Mouse (Mus musculus) ES-E14 (cell line): Measurements from ENCODE around the gene Fam3c. TPM values are rescaled to one million over a fixed set of nuclear protein-coding genes. Genes with fewer than 3 reads are reported as not detected.

Source experiments
- DNase-seq: peaks from one replicate; pipeline ENCODE4 v3.0.0-alpha.2; 2013; ENCODE audit warnings: low read depth, low spot score
- H3K27ac ChIP-seq: 2 replicates; pipeline ENCODE4 v1.5.1; 2012; ENCODE audit warnings: low read depth, mild to moderate bottlenecking, low read length, moderate library complexity, mixed read lengths; ENCODE audit not compliant: poor library complexity, insufficient read depth, severe bottlenecking
- H3K36me3 ChIP-seq: 2 replicates; pipeline ENCODE4 v1.6.1; 2012; ENCODE audit warnings: mild to moderate bottlenecking, low read length, moderate library complexity, mixed read lengths; ENCODE audit not compliant: control insufficient read depth, poor library complexity, insufficient read depth, severe bottlenecking
- H3K4me1 ChIP-seq, 2 experiments: fragments of 150-350 bp in 1 of 2; sonication (generic) in 1 of 2; 2 replicates each; pipeline ENCODE4 v1.6.1; 2012; ENCODE audit warnings: low read length in 2 of 2, mild to moderate bottlenecking in 1 of 2, mixed read lengths in 1 of 2; ENCODE audit not compliant: control insufficient read depth in 2 of 2, insufficient read depth in 2 of 2, poor library complexity in 1 of 2
- H3K4me3 ChIP-seq, 2 experiments: fragments of 150-350 bp in 1 of 2; sonication (generic) in 1 of 2; 2 replicates each; pipeline ENCODE4 v1.5.1; 2012; ENCODE audit warnings: low read length in 2 of 2, low read depth in 1 of 2, mild to moderate bottlenecking in 1 of 2, mixed read lengths in 1 of 2; ENCODE audit not compliant: insufficient read depth in 1 of 2, poor library complexity in 1 of 2, severe bottlenecking in 1 of 2
- H3K9ac ChIP-seq: 2 replicates; pipeline ENCODE4 v1.6.1; 2012; ENCODE audit warnings: low read depth, mild to moderate bottlenecking, low read length, mixed read lengths; ENCODE audit not compliant: poor library complexity, insufficient read depth, severe bottlenecking
- H3K9me3 ChIP-seq: fragments of 150-350 bp; sonication (generic); 2 replicates; pipeline ENCODE4 v1.6.1; 2012; ENCODE audit warnings: low read depth, mild to moderate bottlenecking, low read length; ENCODE audit not compliant: control insufficient read depth, insufficient read depth
- CHD2 ChIP-seq: IDR thresholded peaks from 2 replicates; pipeline ENCODE4 v1.6.1; 2014; ENCODE audit warnings: mild to moderate bottlenecking, low read depth, low read length, inconsistent platforms
- HCFC1 ChIP-seq: IDR thresholded peaks from 2 replicates; pipeline ENCODE4 v1.6.1; 2012; ENCODE audit warnings: low read length, inconsistent platforms, borderline replicate concordance; ENCODE audit not compliant: insufficient read depth
- MAFK ChIP-seq: IDR thresholded peaks from 2 replicates; pipeline ENCODE4 v1.6.1; 2014; ENCODE audit warnings: mild to moderate bottlenecking, low read depth, low read length, inconsistent platforms; ENCODE audit not compliant: insufficient read depth
- ZC3H11A ChIP-seq: IDR thresholded peaks from 2 replicates; pipeline ENCODE4 v1.6.1; 2012; ENCODE audit warnings: low read depth, mild to moderate bottlenecking, inconsistent platforms, low read length, borderline replicate concordance
- ZNF384 ChIP-seq: IDR thresholded peaks from 2 replicates; pipeline ENCODE4 v1.6.1; 2012; ENCODE audit warnings: low read depth, low read length, inconsistent platforms
- in situ Hi-C, 2 experiments: fragments of 600-800 bp; cut with MboI; formaldehyde crosslinking; loops; one replicate each; pipeline ENCODE4 v1.15.1; 2025; ENCODE audit warnings: low sequenced_read_pairs in 2 of 2, inconsistent platforms in 1 of 2; ENCODE audit not compliant: unreplicated experiment in 2 of 2
- total RNA-seq: library from RNA; depleted of rRNA; stranded (reverse); fragments of 300-350 nt; gene quantifications from 2 replicates; pipeline ENCODE4 v1.2.3, GENCODE M21; 2012

Fam3c gene
- total RNA-seq, 1 experiment = 68.2 TPM

GRCm38 (mm10) chr6:22339763-22340542, 16.1 kb downstream of the Fam3c start:
- DNase-seq = no peak
- TF ChIP-seq ZNF384 (no peak), CHD2 (no peak), ZC3H11A (no peak), HCFC1 (no peak), MAFK (no peak)
- Histone ChIP-seq H3K27ac (no peak overlapping the region), H3K9me3 (no peaks in the 10 kb centered on the region), H3K4me3 (no peak overlapping the region), H3K4me1 (peaks cover 0 to 7% of the 10 kb centered on the region in 2 experiments; a peak in 2 of 4 replicates), H3K9ac (no peak overlapping the region), H3K36me3 (peaks cover 7% of the 10 kb centered on the region; the same call in 1 of the 2 replicates)
- in situ Hi-C loops = no loop called here

GRCm38 (mm10) chr6:22332548-22332947, 23.5 kb downstream of the Fam3c start:
- TF ChIP-seq HCFC1 = no peak
- no peak for TF ChIP-seq ZC3H11A
- no peak for TF ChIP-seq ZNF384
- no peak for TF ChIP-seq MAFK
- no peak for TF ChIP-seq CHD2
- H3K9me3 ChIP-seq = no peaks in the 10 kb centered on the region
- no peak overlapping the region for H3K9ac ChIP-seq
- no peak overlapping the region for H3K4me3 ChIP-seq
- H3K36me3 ChIP-seq = peaks cover 8% of the 10 kb centered on the region
- DNase-seq = no peak
- in situ Hi-C loops = no loop called here
- no peak overlapping the region for H3K27ac ChIP-seq
- peaks cover 0 to 4% of the 10 kb centered on the region in 2 experiments; a peak in 1 of 4 replicates for H3K4me1 ChIP-seq

DNA sequence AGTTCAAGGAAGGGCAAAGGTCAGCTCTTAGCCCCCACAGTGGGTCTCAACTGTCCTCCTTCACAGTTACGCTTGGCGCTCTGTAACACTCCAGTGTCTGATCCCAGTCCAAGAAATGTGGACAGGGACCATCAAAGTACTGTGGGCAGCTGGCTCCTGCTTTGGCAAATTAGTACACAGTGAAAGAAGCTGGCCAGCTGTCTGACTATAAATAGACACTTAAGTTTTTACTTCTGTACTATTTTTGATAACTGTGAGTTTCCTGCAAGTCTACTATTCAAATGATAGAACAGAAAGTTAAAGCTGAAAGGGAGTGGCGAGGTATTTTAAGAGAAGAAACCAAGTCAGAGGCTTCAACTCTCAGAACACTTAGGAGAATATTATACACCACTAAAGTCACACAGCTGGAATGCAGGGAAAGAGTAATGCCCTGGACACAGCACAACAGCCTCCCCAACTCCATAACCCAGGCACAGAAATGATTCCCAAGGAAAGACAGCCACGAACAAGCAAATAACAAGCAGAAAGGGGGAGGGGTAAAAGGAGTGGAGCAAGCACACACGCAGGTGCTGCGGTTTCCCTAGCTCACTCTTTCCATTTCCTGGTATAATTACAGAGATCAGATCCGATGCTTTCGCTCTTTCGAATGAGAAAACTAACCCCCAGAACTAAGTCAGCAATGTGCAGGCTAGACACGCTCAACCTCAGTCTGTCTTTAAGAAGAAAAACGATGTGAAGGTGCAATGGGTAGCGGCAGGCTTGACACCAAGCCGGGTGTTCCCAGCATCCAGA, 25.7 kb downstream of the Fam3c start:
- Histone ChIP-seq H3K4me3 (no peak overlapping the region), H3K4me1 (peaks cover 0 to 4% of the 10 kb centered on the region in 2 experiments; a peak in 1 of 4 replicates), H3K9me3 (no peaks in the 10 kb centered on the region), H3K36me3 (peaks cover 8% of the 10 kb centered on the region), H3K9ac (no peak overlapping the region), H3K27ac (no peak overlapping the region)
- in situ Hi-C loops = no loop called here
- no peak for DNase-seq
- TF ChIP-seq CHD2 (no peak), ZNF384 (no peak), HCFC1 (no peak)

DNA sequence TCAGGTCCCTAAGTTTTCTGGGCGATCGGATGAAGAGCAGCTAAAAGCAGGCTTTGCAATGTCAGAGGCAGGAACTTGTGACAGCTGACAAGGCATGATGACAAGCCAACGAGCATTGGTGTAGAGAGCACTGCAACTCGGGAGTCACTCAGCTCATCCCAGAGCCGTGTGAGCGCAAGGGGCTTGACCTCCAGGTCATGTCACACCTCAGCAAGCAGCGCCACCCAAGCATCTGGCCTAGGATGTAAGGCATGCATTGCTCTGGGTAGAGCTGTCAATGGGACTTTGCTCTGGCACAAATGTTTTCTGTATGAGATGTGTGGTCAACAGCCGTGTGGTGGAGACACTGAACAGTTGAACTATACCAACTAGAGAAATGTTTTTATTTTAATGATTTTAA, 28.1 kb downstream of the Fam3c start:
- Histone ChIP-seq H3K36me3 (peaks cover 9% of the 10 kb centered on the region), H3K9me3 (no peaks in the 10 kb centered on the region), H3K27ac (no peak overlapping the region), H3K4me3 (no peak overlapping the region), H3K4me1 (peaks cover 0 to 4% of the 10 kb centered on the region in 2 experiments; a peak in 1 of 4 replicates), H3K9ac (no peak overlapping the region)
- TF ChIP-seq CHD2 (no peak), ZNF384 (no peak), HCFC1 (no peak), MAFK (no peak), ZC3H11A (no peak)
- in situ Hi-C loops = loop anchor here in 1 of 2 experiments (10.0 kb wide), 1 partner anchor 167 kb away; no protein-coding TSS in a partner anchor
- DNase-seq = no peak
